Mouse (Mus musculus) neural tube, embryonic 14.5 days (tissue): ENCODE measurements around the gene Col6a1. TPM values are rescaled to one million over a fixed set of nuclear protein-coding genes. Genes with fewer than 3 reads are reported as not detected.

Experiments
- ATAC-seq: fragments of 200-750 bp; cut with Nextera tagmentation; 2 replicates; pipeline ENCODE4 v1.8.0; 2017; ENCODE audit warnings: low read depth, mild to moderate bottlenecking, moderate TSS enrichment, moderate library complexity
- H3K27ac ChIP-seq: fragments of 300-500 bp; sonication (generic); 2 replicates; pipeline ENCODE4 v1.5.1; 2014; ENCODE audit warnings: low read depth, mild to moderate bottlenecking, control low read depth, low read length, moderate library complexity, mixed read lengths
- H3K27me3 ChIP-seq: fragments of 300-500 bp; sonication (generic); 2 replicates; pipeline ENCODE4 v1.6.1; 2014; ENCODE audit warnings: low read length; ENCODE audit not compliant: control insufficient read depth, insufficient read depth
- H3K36me3 ChIP-seq: fragments of 300-500 bp; sonication (generic); 2 replicates; pipeline ENCODE4 v1.6.1; 2014; ENCODE audit warnings: low read length, mixed read lengths; ENCODE audit not compliant: control insufficient read depth, insufficient read depth
- H3K4me1 ChIP-seq: fragments of 300-500 bp; sonication (generic); 2 replicates; pipeline ENCODE4 v1.6.1; 2014; ENCODE audit warnings: low read length; ENCODE audit not compliant: control insufficient read depth, insufficient read depth
- H3K4me2 ChIP-seq: fragments of 300-500 bp; sonication (generic); 2 replicates; pipeline ENCODE4 v1.6.1; 2014; ENCODE audit warnings: mild to moderate bottlenecking, low read depth, low read length, control low read depth
- H3K4me3 ChIP-seq: fragments of 300-500 bp; sonication (generic); 2 replicates; pipeline ENCODE4 v1.5.1; 2014; ENCODE audit warnings: low read depth, low read length, control low read depth, mixed read lengths
- H3K9ac ChIP-seq: fragments of 300-500 bp; sonication (generic); replicated peaks from 2 replicates; pipeline ENCODE4 v1.6.1; 2014; ENCODE audit warnings: low read depth, mild to moderate bottlenecking, control low read depth, low read length, mixed read lengths
- H3K9me3 ChIP-seq: fragments of 300-500 bp; sonication (generic); 2 replicates; pipeline ENCODE4 v1.6.1; 2016; ENCODE audit warnings: low read length; ENCODE audit not compliant: control insufficient read depth
- WGBS: fragments of 180-500 bp; shearing (Covaris S2); extraction: QIAGEN DNeasy Blood & Tissue Kit; methylation state at CpG from one replicate; pipeline ENCODE4 v1.1.7; 2014; 5-methylcytosine and 5-hydroxymethylcytosine counted together
- polyA plus RNA-seq: library from polyadenylated mRNA; unstranded; fragments of >200 nt; fragmentation: Nextera tagmentation; extraction: Ambion mirVana; gene quantifications from 2 replicates; pipeline ENCODE4 v1.2.1, GENCODE M21; 2014

The Col6a1 gene
- polyA plus RNA-seq, 1 experiment from 2014 or later = 2.6 TPM

DNA sequence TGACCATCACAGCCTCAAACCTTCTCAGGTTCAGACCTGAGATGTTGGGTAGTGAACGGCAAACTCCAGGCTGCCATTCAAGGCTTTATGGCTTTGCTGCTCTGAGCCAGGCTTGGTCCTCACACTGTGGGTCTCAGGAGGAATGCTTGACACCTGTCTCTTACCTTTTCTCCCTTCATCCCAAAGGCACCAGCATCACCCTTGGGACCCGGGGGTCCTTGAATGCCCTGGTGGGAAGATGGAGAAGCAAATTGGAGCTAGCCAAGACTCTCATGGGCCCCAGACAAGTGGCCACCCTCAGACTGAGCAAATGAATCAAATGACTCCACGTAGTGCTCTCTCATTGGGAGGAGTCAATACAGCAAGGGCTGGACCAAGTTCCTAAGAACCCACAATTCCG is 8.3 kb downstream of the Col6a1 start:
- H3K4me2 ChIP-seq = no peak overlapping the region
- no peaks in the 10 kb centered on the region for H3K4me1 ChIP-seq
- H3K9ac ChIP-seq = no peak overlapping the region
- no peaks in the 10 kb centered on the region for H3K9me3 ChIP-seq
- ATAC-seq = no peak
- 89% methylated on average over 4 of the region's 4 CpGs for WGBS
- H3K27me3 ChIP-seq = no peaks in the 10 kb centered on the region
- H3K4me3 ChIP-seq = no peak overlapping the region
- H3K36me3 ChIP-seq = no peaks in the 10 kb centered on the region
- H3K27ac ChIP-seq = no peak overlapping the region

DNA sequence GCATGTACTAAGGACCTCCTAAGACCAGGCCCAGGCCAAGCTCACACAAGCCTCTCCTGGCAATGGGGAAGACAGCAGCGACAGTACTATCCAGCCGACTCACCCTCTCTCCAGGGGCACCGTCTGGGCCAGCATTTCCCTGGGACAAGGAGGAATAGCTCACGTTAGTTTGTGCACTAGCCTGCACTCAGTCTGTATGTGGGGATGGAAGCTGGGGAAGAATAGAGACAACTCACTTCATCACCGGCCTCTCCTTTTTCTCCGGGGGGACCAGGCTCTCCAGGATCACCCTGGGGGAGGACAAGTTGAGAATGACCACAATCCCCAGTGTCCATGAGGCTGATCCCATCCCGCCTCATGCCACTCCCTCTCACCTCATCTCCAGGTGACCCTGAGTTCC is 8.9 kb downstream of the Col6a1 start:
- Histone ChIP-seq H3K36me3 (no peaks in the 10 kb centered on the region), H3K4me2 (no peak overlapping the region), H3K9ac (no peak overlapping the region), H3K4me1 (no peaks in the 10 kb centered on the region), H3K27me3 (no peaks in the 10 kb centered on the region), H3K9me3 (no peaks in the 10 kb centered on the region), H3K4me3 (no peak overlapping the region), H3K27ac (no peak overlapping the region)
- WGBS = 90% methylated on average over 7 of the region's 7 CpGs
- ATAC-seq = no peak

DNA sequence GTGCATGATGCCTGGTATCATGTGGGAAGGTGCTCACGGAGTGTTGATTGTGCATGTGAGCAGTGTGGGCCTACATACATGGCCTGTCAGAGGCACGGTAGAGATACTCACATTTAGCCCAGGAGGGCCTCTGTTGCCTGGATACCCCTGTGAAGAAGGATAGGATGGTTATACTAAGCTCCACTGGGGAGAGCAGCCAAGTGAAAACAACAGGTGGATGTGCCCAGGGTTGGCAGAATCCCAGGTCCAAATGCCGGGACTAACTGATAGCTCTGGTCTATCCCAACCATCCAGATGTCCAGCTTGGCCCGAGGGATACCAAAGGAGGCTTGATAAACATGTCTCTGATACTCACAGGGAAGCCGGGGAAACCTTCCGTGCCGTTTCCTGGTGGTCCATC is 11.7 kb downstream of the Col6a1 start:
- no peak for ATAC-seq
- Histone ChIP-seq H3K27me3 (no peaks in the 10 kb centered on the region), H3K4me2 (no peak overlapping the region), H3K4me1 (no peaks in the 10 kb centered on the region), H3K27ac (no peak overlapping the region), H3K9me3 (no peaks in the 10 kb centered on the region), H3K36me3 (no peaks in the 10 kb centered on the region), H3K9ac (no peak overlapping the region), H3K4me3 (no peak overlapping the region)
- WGBS = 87% methylated on average over 7 of the region's 7 CpGs

DNA sequence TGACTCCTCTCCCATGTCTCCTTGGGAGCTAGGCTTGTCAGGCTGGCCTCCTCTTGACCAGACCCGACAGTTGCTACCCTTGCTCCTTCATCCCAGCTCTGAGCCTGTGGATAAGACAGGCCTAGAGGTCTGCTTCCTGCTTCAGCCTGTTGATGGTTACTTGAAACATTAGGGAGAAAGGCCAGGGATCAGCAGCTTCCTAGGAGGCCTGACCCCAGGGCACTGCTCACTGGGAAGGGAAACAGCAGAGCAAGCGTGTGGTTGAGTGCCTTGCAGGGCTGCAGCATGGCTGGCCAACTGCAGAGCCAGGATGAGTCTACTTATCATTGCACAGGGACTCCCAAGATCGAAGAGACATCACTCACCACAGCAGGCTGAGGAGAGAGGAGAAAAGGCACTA is 13.5 kb downstream of the Col6a1 start:
- Histone ChIP-seq H3K27ac (no peak overlapping the region), H3K27me3 (no peaks in the 10 kb centered on the region), H3K9ac (no peak overlapping the region), H3K4me3 (no peak overlapping the region), H3K4me1 (no peaks in the 10 kb centered on the region), H3K4me2 (no peak overlapping the region), H3K9me3 (no peaks in the 10 kb centered on the region), H3K36me3 (no peaks in the 10 kb centered on the region)
- ATAC-seq = no peak
- 85% methylated on average over 3 of the region's 3 CpGs for WGBS

DNA sequence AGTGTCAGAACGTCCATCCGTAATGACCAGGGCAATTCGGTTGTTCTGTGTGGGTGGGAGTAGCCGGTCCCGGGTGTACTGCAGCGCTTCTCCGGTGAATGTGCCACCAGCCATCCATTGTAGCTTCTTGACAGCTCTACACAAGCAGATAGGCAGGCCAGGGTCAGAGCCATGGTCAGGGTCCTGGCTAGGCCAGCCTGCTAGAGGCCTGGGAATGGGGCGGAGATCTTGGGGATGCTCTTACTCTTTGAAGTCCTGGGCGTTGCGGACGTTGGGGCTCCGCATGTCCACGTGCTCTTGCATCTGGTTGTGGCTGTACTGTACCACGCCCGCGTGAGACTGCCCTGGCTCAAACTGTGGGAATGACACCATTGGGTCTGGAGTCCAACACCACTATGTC is 14.6 kb downstream of the Col6a1 start:
- no peak for ATAC-seq
- no peaks in the 10 kb centered on the region for H3K4me1 ChIP-seq
- H3K36me3 ChIP-seq = no peaks in the 10 kb centered on the region
- H3K9me3 ChIP-seq = no peaks in the 10 kb centered on the region
- no peak overlapping the region for H3K4me3 ChIP-seq
- no peak overlapping the region for H3K9ac ChIP-seq
- no peaks in the 10 kb centered on the region for H3K27me3 ChIP-seq
- no peak overlapping the region for H3K4me2 ChIP-seq
- WGBS = 96% methylated on average over 16 of the region's 16 CpGs
- no peak overlapping the region for H3K27ac ChIP-seq

DNA sequence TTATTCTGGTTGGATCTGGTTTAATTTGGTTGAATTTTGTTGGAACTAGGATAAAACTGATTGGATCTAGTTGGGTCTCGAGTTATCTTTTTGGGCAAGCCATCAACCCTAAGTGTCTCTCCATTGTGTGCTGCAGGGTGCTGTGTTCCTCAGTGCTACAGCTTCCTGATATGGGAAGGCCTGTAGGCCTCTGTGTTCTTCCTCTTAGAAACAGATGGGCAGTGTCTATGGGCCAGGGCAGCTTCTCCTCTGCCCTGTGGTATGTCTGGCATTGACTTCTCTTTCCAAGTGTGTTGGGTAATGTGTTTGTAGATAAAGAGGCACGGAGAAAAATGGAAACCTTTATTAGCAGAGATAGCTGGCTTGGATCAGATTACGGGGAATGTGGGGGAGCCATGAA is 17.5 kb downstream of the Col6a1 start:
- Histone ChIP-seq H3K4me3 (no peak overlapping the region), H3K27me3 (no peaks in the 10 kb centered on the region), H3K36me3 (no peaks in the 10 kb centered on the region), H3K4me2 (no peak overlapping the region), H3K4me1 (no peaks in the 10 kb centered on the region), H3K9me3 (no peaks in the 10 kb centered on the region), H3K27ac (no peak overlapping the region), H3K9ac (no peak overlapping the region)
- no peak for ATAC-seq
- 77% methylated on average over 3 of the region's 3 CpGs for WGBS

DNA sequence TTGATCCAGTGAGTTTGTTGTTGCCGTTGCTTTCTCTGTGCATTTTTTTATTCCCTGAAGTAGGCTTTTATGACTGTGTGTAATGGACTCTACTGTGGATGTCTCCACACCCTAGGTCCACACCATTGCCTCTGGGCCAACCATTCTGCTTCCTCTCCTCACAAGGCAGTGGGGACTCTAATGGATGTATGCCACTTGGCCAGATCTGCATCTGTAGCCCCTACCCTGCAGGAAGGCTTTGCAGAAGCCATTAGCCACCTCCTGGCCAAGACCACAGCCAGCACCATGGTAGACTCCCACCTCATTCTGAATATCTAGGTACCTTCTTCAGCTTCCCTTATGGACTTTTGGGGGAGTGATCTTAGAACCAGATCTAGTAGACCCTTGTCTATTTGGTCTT is 18.4 kb downstream of the Col6a1 start:
- Histone ChIP-seq H3K4me2 (no peak overlapping the region), H3K27ac (no peak overlapping the region), H3K36me3 (no peaks in the 10 kb centered on the region), H3K4me3 (no peak overlapping the region), H3K9me3 (no peaks in the 10 kb centered on the region), H3K4me1 (no peaks in the 10 kb centered on the region), H3K27me3 (no peaks in the 10 kb centered on the region), H3K9ac (no peak overlapping the region)
- WGBS = 93% methylated on average over 1 of the region's 1 CpGs
- ATAC-seq = no peak

DNA sequence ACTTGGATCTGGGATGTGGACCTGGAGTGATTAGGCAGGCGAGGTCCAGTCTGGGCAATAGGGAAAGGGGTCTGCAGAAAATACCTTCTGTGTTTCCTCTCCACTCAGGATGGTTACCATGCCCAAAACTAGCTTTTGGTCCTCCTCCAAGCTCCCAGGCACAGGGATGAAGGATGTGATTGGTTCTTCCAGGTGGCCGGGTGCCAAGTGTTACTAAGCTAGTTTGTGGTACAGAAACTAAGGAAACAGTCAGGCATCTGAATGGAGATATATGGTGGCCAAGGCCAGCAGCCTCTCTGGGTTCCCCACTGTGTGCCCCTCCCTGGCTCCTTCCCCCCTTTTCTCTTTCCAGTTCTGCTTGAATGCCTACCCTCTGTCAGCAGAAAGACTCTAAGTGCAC is 19.0 kb downstream of the Col6a1 start:
- H3K4me1 ChIP-seq = no peaks in the 10 kb centered on the region
- no peak overlapping the region for H3K9ac ChIP-seq
- H3K4me2 ChIP-seq = no peak overlapping the region
- no peak overlapping the region for H3K27ac ChIP-seq
- no peaks in the 10 kb centered on the region for H3K9me3 ChIP-seq
- ATAC-seq = no peak
- H3K4me3 ChIP-seq = no peak overlapping the region
- H3K36me3 ChIP-seq = no peaks in the 10 kb centered on the region
- H3K27me3 ChIP-seq = no peaks in the 10 kb centered on the region
- 82% methylated on average over 2 of the region's 2 CpGs for WGBS

DNA sequence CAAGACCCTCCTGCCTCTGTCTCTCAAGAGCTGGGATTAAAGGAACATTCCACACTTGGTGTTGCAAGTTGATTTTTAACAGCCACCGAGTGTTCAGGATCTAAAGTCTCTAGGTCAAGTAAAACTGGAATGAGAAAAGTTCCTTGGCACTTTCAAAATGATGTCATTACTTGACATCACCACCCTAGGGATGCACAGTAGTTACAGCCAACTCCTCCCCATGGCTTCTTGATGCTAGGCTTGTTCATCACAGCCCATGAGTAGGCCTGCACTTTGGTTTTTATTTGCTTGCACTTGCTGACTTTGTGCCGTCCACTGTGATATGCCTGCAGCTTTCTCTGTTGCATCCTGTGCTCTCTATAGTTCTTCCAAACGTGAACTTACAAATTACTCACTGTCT is 21.6 kb downstream of the Col6a1 start:
- WGBS = 83% methylated on average over 3 of the region's 3 CpGs
- no peaks in the 10 kb centered on the region for H3K9me3 ChIP-seq
- H3K4me3 ChIP-seq = no peak overlapping the region
- H3K36me3 ChIP-seq = no peaks in the 10 kb centered on the region
- H3K27ac ChIP-seq = no peak overlapping the region
- no peak for ATAC-seq
- H3K27me3 ChIP-seq = no peaks in the 10 kb centered on the region
- H3K4me2 ChIP-seq = no peak overlapping the region
- no peaks in the 10 kb centered on the region for H3K4me1 ChIP-seq
- no peak overlapping the region for H3K9ac ChIP-seq

DNA sequence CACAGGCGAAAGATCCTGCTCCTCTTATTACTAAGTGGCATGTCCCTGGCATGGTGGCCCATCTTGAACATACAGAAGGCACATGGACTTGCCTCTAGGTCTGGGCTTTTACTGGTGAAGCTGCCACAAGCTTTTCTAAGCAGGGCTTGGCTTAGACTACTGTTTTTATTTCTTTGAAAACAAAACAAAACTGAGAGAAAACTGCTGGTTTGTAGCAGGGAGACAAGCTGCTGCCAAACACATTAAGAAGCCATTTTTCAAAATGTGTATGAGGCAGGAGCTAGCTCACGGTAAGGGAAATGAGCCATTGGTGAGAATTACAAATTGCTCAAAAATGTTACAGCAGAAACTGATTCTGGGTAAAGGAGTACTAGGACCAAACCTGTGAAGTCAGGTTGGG is 24.5 kb downstream of the Col6a1 start:
- no peaks in the 10 kb centered on the region for H3K36me3 ChIP-seq

More for the DNA sequence above, 24.5 kb downstream of the Col6a1 start:
- Histone ChIP-seq H3K27me3 (no peaks in the 10 kb centered on the region), H3K4me3 (no peak overlapping the region), H3K4me2 (no peak overlapping the region), H3K9ac (no peak overlapping the region), H3K9me3 (no peaks in the 10 kb centered on the region), H3K4me1 (no peaks in the 10 kb centered on the region), H3K27ac (no peak overlapping the region)
- 78% methylated on average over 2 of the region's 2 CpGs for WGBS
- no peak for ATAC-seq
